21 mouse cellular contexts compared by ENCODE assay signal in genomic region chr10:34215667-34216066, GRCm38 (mm10). TPM values are rescaled to one million over a fixed set of nuclear protein-coding genes. Genes with fewer than 3 reads are reported as not detected.
DNase-seq lines count a peak whose midpoint lies in the region; ATAC-seq and TF ChIP-seq lines count a peak whose summit lies in the region.
"Had no signal": no experiment of that assay in that cellular context is flagged by ENCODE, and none has a peak within 500 bp of the region (broad histone marks: within the 10 kb centered on the region; RNA-seq: fewer than 3 reads in every experiment).

No protein-coding gene starts in this region.

- no peak overlapping the region for H3K4me2 ChIP-seq in midbrain, embryonic 14.5 days (ENCODE audit: low read length)
- H3K4me2 ChIP-seq: embryonic facial prominence, embryonic 12.5 days; forebrain, embryonic 13.5 days; forebrain, embryonic 15.5 days had no signal

- WGBS in midbrain, embryonic 14.5 days = 95% methylated on average over 1 of the region's 1 CpGs

- H3K9me3 ChIP-seq in midbrain, embryonic 14.5 days (ENCODE audit: control insufficient read depth, low read length) = no peaks in the 10 kb centered on the region
- H3K9me3 ChIP-seq: embryonic facial prominence, embryonic 10.5 days; embryonic facial prominence, embryonic 12.5 days; forebrain, embryonic 13.5 days; forebrain, embryonic 15.5 days had no signal

- no peak overlapping the region for H3K27ac ChIP-seq in gastrocnemius, adult 2 months
- no peak overlapping the region for H3K27ac ChIP-seq in midbrain, embryonic 14.5 days (replicated peaks; ENCODE audit: low read depth, low read length)
- H3K27ac ChIP-seq: embryonic facial prominence, embryonic 10.5 days; embryonic facial prominence, embryonic 12.5 days; forebrain, embryonic 13.5 days; forebrain, embryonic 15.5 days had no signal

- H3K36me3 ChIP-seq in midbrain, embryonic 14.5 days (ENCODE audit: control insufficient read depth, insufficient read depth, low read length) = no peaks in the 10 kb centered on the region
- H3K36me3 ChIP-seq: embryonic facial prominence, embryonic 10.5 days; embryonic facial prominence, embryonic 12.5 days; forebrain, embryonic 15.5 days had no signal

- H3K9ac ChIP-seq in midbrain, embryonic 14.5 days (replicated peaks; ENCODE audit: low read length) = no peak overlapping the region
- H3K9ac ChIP-seq: embryonic facial prominence, embryonic 12.5 days; forebrain, embryonic 13.5 days; forebrain, embryonic 15.5 days had no signal

- ATAC-seq in granulocyte monocyte progenitor cell, adult 5-6 weeks (replicated peaks; ENCODE audit: poor library complexity, severe bottlenecking) = peak; percentile 89
- peak; percentile 71 for ATAC-seq in megakaryocyte, adult 5-6 weeks (ENCODE audit: poor library complexity, severe bottlenecking)
- ATAC-seq in midbrain, embryonic 14.5 days (ENCODE audit: low FRiP score, low TSS enrichment) = no peak
- ATAC-seq: forebrain, embryonic 13.5 days; forebrain, embryonic 15.5 days had no signal

- peak; percentile 78 for DNase-seq in heart, adult 11 months
- DNase-seq in heart, postnatal 14 days = no peak
- DNase-seq in gastrocnemius, postnatal 25 days = no peak
- no peak for DNase-seq in gastrocnemius, adult 2 months
- no peak for DNase-seq in midbrain, embryonic 14.5 days
- DNase-seq: adrenal gland, adult 2 months; adrenal gland, postnatal 10 days; adrenal gland, postnatal 25 days; cerebellum, adult 11 months; cerebellum, adult 18-20 months; cerebellum, adult 8-10 months; cerebellum, adult 9-11 months; cerebellum, postnatal 14 days; cerebellum, postnatal 36 days had no signal

- intact Hi-C loops in heart, postnatal 14 days (cut with DNase I) = no loop called here
- intact Hi-C loops in gastrocnemius, adult 2 months (cut with DNase I) = no loop called here

- no peak overlapping the region for H3K4me3 ChIP-seq in gastrocnemius, adult 2 months
- H3K4me3 ChIP-seq in midbrain, embryonic 14.5 days (replicated peaks; ENCODE audit: low read depth, low read length) = no peak overlapping the region
- H3K4me3 ChIP-seq: embryonic facial prominence, embryonic 10.5 days; embryonic facial prominence, embryonic 12.5 days; forebrain, embryonic 13.5 days; forebrain, embryonic 15.5 days had no signal

- H3K4me1 ChIP-seq in midbrain, embryonic 14.5 days (ENCODE audit: control insufficient read depth, insufficient read depth, low read length) = no peaks in the 10 kb centered on the region
- H3K4me1 ChIP-seq: embryonic facial prominence, embryonic 10.5 days; embryonic facial prominence, embryonic 12.5 days; forebrain, embryonic 13.5 days; forebrain, embryonic 15.5 days had no signal

- TF ChIP-seq CTCF in gastrocnemius, adult 2 months (IDR thresholded peaks at IDR 0.05) = no peak

- H3K27me3 ChIP-seq in midbrain, embryonic 14.5 days (ENCODE audit: control insufficient read depth, insufficient read depth, low read length) = no peaks in the 10 kb centered on the region
- H3K27me3 ChIP-seq: embryonic facial prominence, embryonic 12.5 days; forebrain, embryonic 13.5 days; forebrain, embryonic 15.5 days had no signal

RNA-seq across cellular contexts. Expression of gene Dse, which starts 8.2 kb away (rescaled TPM):
- 1 to 10 TPM; 5.7 to 6.7 TPM for total RNA-seq in heart, postnatal 14 days (2021)
- total RNA-seq in granulocyte monocyte progenitor cell, adult 5-6 weeks (2014; fragmentation: Nextera tagmentation) = 1.5 TPM in 1 of 2 replicates, not detected in the other
- total RNA-seq in granulocyte monocyte progenitor cell, adult 5-6 weeks (2017) = 0.99 and 1.1 TPM in 2 replicates
- total RNA-seq in megakaryocyte, adult 5-6 weeks (2015) = 21.7 and 26.5 TPM in 2 replicates
- total RNA-seq in megakaryocyte, adult 5-6 weeks (2017) = 28.5 and 32.6 TPM in 2 replicates
- 1 to 10 TPM; 5.2 to 5.4 TPM for total RNA-seq in gastrocnemius, postnatal 25 days (2021)
- total RNA-seq in gastrocnemius, adult 2 months (2021) = 1 to 10 TPM; 4.2 to 4.5 TPM
- 3.0 and 9.4 TPM in 2 replicates for polyA plus RNA-seq in midbrain, embryonic 14.5 days (2014; fragmentation: Nextera tagmentation; extraction: Ambion mirVana)
- total RNA-seq: MEL had no signal
